Mouse (Mus musculus) layer of hippocampus, adult 6 months (tissue): Measurements from ENCODE around the gene Stxbp1. TPM values are rescaled to one million over a fixed set of nuclear protein-coding genes. Genes with fewer than 3 reads are reported as not detected.

Source experiments
- long read RNA-seq, 2 experiments: library from polyadenylated mRNA; unstranded; transcript quantifications; one replicate each; pipeline ENCODE4 v2.0.0; 2019 to 2020
- polyA plus RNA-seq: library from polyadenylated mRNA; unstranded; fragments of <200 nt; fragmentation: Nextera tagmentation; gene quantifications from 2 replicates; pipeline ENCODE4 v1.2.3, GENCODE M21; 2021

The Stxbp1 gene
- polyA plus RNA-seq: 256 and 296 TPM in 2 replicates
- long read RNA-seq, experiment 1, transcript Stxbp1-202 (20 exons, 3,616 nt): minor isoform, 12 of 218 reads
- long read RNA-seq, experiment 1, transcript Stxbp1-201 (19 exons, 3,892 nt): major isoform, 120 of 218 reads
- long read RNA-seq, experiment 1, partial matches to known transcripts: 33 of 218 reads
- long read RNA-seq, experiment 1, other reads (novel, unspliced or antisense): 53 of 218 reads
- long read RNA-seq, experiment 2, transcript Stxbp1-201 (19 exons, 3,892 nt): major isoform, 1,359 of 2,262 reads
- long read RNA-seq, experiment 2, transcript Stxbp1-202 (20 exons, 3,616 nt): minor isoform, 470 of 2,262 reads
- long read RNA-seq, experiment 2, partial matches to known transcripts: 312 of 2,262 reads
- long read RNA-seq, experiment 2, other reads (novel, unspliced or antisense): 119 of 2,262 reads

GRCm38 (mm10) chr2:32846805-32847467, at the start of gene Stxbp1:
Gene Stxbp1 (minus strand): TSS chr2:32847245.

DNA sequence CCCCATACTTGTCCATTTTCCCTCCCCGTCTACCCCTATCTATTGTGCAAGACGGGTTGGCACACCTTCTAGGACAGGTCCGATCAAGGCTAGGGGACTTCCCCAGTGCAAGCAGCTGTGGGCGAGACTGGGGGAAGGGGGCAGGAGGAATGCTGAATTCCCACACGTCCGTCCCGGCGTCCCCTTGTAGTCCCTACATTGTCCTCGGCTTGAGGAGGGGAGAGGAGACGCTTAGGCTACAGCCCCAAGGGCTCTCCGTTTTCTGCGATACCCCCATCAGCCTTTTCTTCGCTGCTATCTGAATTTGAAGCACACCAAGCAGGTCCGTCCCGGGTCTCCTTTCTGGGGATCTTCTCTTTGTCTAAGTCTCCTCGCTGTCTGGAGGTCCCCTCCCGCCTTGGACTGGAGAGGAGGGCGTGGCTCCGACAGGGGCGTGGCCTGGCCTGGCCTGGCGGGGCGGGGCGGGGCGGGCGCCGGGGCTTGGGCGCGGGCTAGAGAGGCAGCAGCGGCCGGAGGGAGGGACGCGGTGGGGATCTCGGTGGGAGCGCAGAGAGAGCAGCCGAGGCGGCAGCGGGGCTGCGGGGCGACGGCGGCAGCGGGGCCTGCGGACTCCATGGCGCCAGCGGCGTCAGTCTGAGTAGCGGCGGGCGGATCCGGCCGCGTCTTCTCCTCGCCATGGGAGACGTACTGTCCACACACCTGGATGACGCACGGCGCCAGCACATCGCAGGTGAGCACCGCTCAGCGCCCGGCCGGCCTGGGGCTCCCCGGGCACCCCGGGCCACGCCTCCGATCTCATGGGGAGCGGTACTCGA, 28.8 kb upstream of the Stxbp1 start, which contains the start of gene Fam129b:
Fam129b (plus strand) TSS at position 440 of the 815 bp plus-strand sequence.

GRCm38 (mm10) chr2:32784048-32784681, 62.9 kb downstream of the Stxbp1 start, which contains the start of gene Cfap157:
Gene Cfap157 (minus strand): TSS chr2:32784428.

DNA sequence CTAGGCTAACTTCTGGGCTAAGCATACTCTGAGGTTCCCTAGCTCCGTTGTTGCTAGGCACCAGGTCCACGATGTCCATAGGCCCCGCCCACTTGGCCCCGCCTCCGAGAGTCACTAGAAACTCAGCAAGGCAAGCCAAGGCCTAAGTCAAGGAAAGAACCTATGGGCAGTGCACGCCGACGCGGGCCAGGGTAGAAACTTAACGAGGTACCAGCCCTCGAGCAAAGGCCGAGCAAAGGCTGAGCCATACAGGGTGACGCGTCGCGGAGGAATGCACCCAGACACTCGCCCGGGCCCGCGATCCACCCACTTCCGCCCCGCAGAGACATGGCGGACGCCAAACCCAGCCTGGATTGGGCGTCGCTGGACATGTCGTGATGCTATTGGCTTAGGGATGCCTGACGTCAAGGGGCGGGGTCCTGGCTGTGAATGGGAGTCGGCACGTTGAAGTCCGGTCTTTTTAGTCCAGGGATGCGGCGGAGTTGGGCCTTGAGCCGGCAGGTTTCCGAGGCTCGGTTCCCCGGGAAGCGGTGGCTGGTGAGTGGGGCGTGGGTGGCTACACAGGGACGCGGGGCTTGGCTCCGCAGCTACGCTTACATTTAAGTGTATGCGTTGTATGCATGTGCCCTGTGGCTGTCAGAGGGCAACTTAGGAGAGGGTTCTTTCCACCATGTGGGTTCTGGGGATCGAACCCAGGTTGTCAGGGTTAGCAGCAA, 71.5 kb downstream of the Stxbp1 start, which contains the start of the genes Ttc16 and Ptrh1:
Ttc16 (minus strand) TSS at position 275 of the 716 bp plus-strand sequence.
Ptrh1 (plus strand) TSS at position 428 of the 716 bp plus-strand sequence.

DNA sequence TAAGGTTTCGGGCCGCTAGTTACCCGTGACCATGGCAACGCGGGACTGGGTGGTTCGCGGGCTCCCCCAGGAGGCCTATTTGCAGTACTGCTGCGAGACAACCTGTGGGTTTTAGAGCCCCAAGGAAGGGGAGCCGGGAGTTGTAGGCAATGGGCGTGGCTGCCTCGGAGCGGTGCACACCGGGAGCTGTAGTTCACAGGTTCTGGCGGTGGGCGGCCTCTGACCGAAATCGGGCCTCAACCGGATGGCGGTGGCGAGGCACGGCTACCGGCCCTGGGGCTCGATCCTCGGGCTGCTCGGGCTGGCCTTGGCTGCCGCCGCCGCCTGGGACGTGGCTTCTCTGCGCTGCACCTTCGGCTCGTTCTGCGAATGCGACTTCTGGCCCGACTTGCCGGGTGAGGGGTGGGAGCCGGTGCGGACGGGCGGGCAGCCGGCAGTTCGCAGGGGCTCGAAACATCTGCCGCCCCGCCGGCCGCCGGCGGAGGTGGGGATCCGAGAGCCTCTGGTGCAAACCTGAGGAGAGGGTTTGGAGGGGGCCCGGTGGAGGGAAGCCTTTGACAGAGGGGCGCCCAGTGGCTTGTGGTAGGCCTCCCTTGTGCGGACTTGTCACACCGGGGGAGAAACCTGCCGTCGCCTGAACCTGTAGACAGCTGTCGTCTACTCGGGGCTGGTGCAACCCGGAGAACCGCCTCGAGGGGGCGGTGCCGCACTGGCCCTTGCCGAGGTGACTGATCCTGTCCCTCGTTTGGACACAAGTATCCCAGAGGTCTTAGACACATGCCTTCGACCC, 89.8 kb downstream of the Stxbp1 start, which contains the start of gene Tor2a:
Tor2a (plus strand) TSS at position 179 of the 790 bp plus-strand sequence.

GRCm38 (mm10) chr2:32740916-32741272, 106.2 kb downstream of the Stxbp1 start, which contains the start of gene 6330409D20Rik:
Gene 6330409D20Rik (minus strand): TSS chr2:32741016.

Other genes starting within 250 kb of the Stxbp1 start
- gene St6galnac6, start 247.5 kb downstream of the Stxbp1 start, polyA plus RNA-seq: 10.3 and 11.1 TPM in 2 replicates
- 96.4 and 102 TPM in 2 replicates for gene Ak1, start 225.5 kb downstream of the Stxbp1 start, polyA plus RNA-seq
- gene Eng, start 200.7 kb downstream of the Stxbp1 start, polyA plus RNA-seq: 14.0 and 18.7 TPM in 2 replicates
- gene Fpgs, start 143.1 kb downstream of the Stxbp1 start, polyA plus RNA-seq: 6.2 and 6.9 TPM in 2 replicates
- gene Cdk9, start 134.2 kb downstream of the Stxbp1 start, polyA plus RNA-seq: 12.5 and 15.1 TPM in 2 replicates
- 21.5 and 27.3 TPM in 2 replicates for gene Sh2d3c, start 126.2 kb downstream of the Stxbp1 start, polyA plus RNA-seq
- gene 6330409D20Rik, start 106.2 kb downstream of the Stxbp1 start, polyA plus RNA-seq: 0.41 and 0.60 TPM in 2 replicates
- 49.3 and 49.8 TPM in 2 replicates for gene Tor2a, start 90.0 kb downstream of the Stxbp1 start, polyA plus RNA-seq
- 0.33 and 0.49 TPM in 2 replicates for gene Ttc16, start 71.6 kb downstream of the Stxbp1 start, polyA plus RNA-seq
- 7.0 and 7.9 TPM in 2 replicates for gene Ptrh1, start 71.5 kb downstream of the Stxbp1 start, polyA plus RNA-seq
- 0.60 and 1.1 TPM in 2 replicates for gene Cfap157, start 62.8 kb downstream of the Stxbp1 start, polyA plus RNA-seq
- 3.9 and 5.1 TPM in 2 replicates for gene Fam129b, start 28.9 kb upstream of the Stxbp1 start, polyA plus RNA-seq
- gene Rpl12, start 114.3 kb upstream of the Stxbp1 start, polyA plus RNA-seq: 411 and 455 TPM in 2 replicates
- gene Lrsam1, start 114.4 kb upstream of the Stxbp1 start, polyA plus RNA-seq: 7.7 and 9.4 TPM in 2 replicates
- gene Slc2a8, start 134.8 kb upstream of the Stxbp1 start, polyA plus RNA-seq: 27.9 and 30.1 TPM in 2 replicates